Mouse (Mus musculus): ENCODE data around the gene Wnt8b.
A peak's percentile ranks its signal among the peaks of the same experiment; 100 is the strongest.

Wnt8b gene

DNA sequence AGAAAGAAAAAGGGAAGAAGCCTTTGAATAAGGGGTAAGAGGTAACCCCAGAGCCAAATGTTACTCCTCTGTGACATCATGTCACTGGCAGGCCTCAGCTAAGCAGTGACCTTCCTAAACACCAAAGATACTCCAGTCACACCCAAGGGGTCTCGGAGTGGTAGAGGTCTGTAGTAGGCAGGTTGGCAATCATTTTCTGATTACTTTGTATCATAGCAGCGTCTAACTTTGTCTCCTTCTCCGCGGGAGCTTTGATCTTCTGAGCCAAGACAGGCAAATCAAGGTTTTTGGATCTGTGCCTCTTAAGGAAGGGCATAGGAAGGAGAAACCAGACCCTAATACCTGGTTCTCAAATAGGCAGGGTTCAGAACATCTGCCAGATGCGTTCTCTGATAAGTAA lies 19.3 kb downstream of the Wnt8b start:
- DNase-seq (ENCODE audit: low spot score) = no peak

DNA sequence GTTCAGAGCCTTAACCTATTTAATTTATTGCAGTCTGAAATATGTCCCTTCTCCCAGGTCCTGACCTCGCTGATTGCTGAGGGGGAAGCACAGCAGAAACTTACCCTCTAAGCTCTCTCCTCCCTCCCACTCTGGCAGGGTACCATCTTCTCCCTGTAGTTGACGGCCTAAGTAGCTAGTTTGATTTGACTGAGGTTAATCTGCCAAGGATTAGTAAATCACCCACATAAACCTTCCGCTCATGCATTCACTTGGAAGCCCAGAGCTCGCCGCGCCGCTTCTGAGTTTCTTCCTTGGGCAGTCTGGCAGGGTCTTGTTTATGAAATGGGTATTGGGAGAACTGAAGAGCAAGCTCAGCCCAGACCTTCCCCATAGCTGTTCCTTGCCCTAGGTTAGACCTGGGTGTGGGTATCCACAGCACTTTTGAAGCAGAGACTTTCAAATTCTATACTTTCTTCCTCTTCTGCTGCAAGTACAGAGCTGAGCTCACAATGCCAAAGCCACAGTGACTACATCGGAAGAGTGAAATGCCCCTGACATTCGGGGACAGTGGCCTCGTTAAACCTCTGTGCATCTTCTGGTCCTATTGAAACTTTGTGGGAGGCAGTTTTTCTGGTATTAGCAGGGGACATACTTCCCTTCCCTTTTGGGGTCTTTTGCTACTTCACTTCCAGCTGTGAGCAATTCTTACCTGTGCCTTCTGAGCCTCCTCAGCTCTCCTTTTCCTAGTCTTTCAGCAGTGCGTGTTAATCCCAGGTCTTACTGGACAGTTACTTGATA lies 20.0 kb downstream of the Wnt8b start:
- no peak for DNase-seq (ENCODE audit: low spot score)

DNA sequence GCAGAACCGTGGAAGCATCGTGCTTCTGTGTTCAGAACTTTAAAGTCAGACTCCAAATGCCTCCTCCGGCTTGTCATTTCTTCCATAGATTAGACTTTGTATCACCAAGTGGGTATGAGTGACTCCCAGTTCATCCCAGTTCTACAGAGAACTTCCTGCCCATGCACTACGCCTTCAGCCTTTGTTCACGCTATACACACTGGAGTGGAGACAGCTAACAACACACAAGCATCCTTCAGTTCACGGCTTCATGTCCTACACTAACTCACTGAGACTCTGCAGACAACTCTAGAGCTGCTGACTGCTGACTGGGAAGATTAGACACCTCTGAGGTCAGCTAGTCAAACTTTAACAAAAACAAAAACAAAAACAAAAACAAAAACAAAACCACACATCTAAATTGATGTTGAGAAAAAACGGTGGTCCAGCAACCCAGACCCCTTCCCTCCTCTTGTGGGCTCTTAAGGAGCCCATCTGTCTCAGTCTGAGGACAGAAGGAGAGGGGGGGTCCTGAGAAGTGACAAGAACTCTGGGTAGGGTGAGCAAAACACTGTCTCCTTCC lies 20.7 kb downstream of the Wnt8b start:
- DNase-seq (ENCODE audit: low spot score) = no peak

DNA sequence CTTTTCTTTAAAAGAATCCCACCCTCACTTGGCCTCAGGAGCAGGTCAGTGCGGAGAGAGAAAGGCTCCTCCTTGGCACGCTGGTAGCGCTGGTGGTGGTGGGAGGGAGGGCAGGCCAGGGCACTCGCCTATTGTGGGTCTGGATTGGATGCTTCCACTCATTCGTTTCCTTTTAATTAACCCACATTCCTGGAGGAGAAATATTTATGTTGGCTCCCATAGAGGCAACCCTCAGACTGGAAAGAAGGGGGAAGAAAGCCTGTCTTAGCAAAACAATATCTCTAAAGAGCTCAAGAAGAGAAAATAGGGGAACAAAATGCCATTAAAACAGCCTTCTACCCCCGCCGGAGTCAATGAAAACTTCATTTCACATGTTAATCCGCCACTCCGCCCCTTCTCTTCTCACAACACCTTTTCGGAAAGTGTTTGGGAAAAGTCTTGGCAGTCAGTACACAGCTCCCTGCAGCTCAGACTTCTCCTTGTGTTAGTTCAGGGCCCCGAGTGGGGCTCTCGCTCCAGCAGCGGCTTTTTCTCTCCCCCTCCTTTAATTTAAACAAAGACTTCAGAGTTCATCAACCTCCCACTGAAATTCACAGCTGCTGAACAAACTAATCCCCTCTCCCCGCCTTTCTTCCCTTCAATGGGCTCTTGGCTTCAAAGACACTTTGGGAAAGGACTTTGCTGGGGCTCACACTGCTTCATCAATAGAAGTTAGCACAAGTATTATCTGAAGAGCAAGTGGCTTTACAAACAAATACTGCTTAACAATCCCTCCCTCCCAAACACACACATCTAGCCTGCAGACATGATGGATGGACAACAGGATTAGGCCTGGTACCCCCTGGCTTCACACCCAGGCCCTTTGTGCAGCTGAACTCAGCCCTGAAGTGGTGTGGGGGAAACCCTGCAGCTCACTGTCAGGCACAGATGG lies 21.5 kb downstream of the Wnt8b start:
- no peak for DNase-seq (ENCODE audit: low spot score)

DNA sequence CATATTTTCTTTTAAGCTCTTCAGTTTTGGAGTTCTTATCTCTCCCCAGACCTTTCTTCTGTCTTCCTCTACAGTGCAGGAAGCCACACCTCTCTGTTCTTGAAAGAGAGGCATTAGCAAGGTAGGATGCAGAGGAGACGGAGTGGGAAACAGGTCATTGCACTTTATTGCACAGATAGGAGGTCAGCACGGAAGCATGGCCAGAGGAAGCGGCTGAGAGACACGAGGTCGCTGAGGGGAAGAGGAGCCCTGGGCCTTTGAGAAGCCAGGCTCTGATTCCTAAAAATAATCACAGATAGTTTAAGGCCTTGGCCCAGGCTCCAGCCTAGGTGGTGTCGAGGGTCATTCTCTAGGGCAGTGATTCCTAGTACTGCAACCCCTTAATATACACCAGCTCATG lies 22.5 kb downstream of the Wnt8b start:
- DNase-seq (ENCODE audit: low spot score) = no peak

DNA sequence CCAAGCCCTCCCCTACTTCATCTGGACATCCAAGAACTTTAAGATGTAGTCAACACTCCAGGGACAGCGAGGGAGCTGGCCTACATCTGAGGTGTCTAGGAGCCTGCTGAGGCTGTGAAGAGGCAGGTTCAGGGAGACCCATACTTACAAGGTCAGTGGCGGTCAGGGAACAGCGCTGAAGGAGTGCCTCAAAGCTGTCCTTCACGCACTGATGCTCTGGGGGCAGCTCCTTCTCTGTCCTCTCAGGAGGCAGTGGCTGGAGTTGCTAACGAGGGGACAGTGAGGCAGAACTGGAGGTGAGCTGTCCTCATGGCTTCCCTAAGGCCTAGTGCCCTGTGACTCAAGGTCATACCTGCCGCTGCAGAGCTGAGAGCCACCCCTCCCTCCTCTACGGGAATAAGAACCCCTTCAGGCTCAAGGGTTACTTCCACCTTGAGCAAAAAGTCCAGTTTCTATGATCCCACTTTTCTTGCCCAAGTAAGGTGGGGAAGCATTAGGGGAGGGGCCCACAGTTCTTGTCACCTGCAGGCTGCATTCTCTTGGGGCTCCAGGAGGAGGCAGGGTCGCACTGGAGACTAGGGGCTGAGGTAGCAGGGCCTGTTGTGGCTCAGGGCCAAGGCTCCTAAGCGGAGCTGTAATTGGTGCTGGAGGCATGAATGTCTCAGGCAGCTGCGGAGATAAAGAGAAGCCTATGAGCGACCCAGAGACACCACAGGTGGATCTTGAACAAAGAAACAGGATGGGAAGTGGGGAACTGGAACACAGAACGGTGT lies 24.9 kb downstream of the Wnt8b start:
- no peak for DNase-seq (ENCODE audit: low spot score)

DNA sequence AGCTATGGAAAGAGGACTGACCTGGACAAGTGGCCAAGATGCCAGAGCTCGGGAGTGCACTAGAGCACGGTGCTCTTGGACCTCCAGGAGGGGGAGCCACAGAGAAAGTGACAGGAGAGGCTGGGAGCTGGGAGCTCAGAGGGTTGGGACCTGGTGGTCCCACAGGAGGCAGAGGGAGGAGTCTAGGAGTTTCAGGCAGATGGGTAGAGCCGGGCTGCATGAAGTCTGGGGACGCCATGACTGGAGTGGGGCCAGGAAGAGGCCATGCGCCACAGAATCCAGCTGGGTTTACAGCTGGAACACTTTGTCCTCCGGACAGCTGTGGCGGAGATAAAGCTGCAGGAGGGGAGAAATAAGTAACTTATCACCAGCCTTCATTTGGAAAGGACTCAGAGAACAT lies 25.9 kb downstream of the Wnt8b start:
- DNase-seq (ENCODE audit: low spot score) = no peak

DNA sequence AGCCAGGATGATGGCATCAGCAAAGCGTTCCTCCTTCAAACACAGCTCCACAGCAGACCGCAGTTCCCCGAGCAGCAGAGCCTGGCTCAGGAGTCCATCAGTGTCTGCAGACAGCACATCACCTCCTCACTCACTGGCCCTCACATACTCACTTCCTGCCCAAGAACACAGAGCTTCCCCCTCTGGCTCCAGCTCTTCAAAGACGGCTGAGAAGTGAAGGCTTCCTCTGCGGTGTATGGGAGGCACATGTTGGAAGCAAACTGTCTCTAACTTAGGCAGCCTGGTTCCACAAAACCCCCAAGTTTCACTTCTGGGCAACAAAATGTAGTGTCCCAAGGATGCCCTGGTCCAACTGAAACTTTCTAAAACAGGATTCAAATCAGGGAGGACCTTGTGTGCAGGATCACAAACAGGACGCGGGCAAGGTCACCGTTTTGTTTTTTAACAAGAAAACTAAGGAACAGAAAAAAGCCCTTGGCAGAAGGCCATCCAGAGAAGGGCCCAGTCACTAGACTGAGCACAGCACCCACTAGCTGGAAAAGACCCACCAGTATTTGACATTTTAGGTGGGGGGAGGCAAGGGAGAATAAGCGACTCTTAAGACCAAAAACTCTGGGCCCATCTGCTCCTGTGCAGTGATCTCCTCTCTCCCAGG lies 32.4 kb downstream of the Wnt8b start:
- DNase-seq (ENCODE audit: low spot score) = no peak

DNA sequence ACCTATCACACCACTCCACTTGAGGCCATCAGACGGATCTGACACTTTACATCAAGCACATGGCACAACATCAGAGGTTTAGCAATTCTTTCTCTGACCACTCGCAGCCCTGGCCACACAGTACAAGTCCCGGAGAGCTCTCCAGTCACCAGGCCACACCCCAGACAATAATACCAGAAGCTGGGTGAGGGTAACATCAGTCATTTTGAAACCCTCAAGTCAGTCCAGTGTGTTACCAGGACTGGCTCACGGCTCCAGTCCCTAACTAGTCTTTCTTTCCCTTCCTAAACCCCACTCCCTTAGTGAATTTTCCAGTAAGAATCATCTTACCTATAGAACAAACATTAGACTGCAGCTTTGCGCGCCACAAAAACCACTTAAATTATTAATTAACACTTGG lies 36.7 kb downstream of the Wnt8b start:
- DNase-seq (ENCODE audit: low spot score) = no peak

DNA sequence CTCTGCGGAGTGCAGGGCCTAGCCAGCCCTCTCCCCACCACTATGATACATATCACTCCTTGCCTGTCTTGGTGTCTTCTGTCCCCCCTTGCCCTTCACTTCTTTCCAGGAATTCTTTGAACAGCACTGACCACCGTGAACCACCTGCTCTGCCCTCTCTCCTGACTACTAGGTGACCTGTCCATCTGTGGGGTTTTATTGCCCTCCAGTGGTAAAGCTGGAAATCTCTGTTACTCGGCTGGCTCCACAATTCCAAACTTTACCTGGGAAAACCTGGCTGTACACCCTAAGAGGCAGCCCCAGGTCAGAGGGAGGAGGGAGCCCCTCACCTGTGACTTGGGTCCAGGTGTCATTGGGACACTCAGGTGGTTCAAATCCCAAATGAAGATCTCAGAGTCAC lies 42.1 kb downstream of the Wnt8b start:
- DNase-seq (ENCODE audit: low spot score) = no peak

DNA sequence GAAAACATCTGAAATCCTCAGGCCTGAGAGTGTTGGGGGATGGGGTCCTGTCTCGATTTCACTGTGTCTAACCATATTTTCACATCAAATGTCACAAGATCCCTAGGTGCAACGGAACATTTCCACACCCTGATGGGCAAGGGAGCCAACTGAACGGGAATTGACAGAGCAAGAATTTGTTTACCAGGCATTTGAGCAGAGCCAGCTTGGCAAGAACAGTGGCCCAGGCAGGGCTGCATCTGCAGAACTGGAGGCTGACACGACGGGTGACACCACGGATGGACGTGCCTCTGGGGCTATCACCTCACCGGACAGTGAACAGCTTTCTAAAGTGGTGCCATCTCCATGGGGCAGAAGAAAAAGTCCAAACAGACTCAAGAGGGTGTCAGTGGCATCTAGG lies 44.1 kb downstream of the Wnt8b start:
- no peak for DNase-seq (ENCODE audit: low spot score)

DNA sequence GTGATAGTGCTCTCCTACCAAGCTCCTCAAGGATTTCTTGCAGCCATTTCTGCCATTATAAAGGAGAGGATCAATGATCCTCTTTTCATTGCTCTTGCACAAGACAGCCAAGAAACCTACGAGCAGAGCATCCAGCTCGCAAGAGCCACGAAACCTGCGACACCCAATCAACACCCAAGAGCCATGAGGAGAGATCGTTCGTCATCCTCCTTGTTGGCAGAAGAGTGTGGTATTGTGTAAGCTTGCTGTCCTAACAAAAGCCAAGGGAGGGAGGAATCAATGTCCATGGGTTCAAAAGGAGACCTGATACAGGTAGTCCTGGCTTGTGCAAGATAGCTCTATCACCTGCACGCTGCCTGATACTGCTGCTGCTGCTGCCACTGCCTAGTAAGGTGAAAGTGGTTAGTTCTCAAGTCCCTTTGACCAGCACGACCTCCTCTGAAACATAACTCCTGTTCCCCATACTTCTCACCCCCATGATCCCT lies 49.5 kb downstream of the Wnt8b start:
- no peak for DNase-seq (ENCODE audit: low spot score)

DNA sequence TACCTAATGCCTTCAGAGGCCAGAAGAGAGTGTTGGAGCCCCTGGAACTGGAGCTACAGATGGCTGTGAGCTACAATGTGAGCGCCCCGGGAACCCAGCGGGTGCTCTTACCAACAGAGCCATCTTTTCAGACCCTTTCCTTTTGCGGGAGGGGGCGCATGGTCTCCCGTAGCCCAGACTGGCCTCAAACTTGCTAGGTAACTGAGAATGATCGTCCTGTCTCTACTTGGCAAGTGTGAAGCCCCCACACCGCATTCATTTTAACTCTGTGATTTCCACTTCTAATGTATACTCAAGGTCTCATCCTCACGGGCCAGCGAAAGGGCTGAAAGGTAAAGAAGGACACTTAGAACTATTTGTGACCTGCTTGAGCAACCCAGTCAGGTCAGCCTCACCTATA lies 51.1 kb downstream of the Wnt8b start:
- DNase-seq (ENCODE audit: low spot score) = no peak

DNA sequence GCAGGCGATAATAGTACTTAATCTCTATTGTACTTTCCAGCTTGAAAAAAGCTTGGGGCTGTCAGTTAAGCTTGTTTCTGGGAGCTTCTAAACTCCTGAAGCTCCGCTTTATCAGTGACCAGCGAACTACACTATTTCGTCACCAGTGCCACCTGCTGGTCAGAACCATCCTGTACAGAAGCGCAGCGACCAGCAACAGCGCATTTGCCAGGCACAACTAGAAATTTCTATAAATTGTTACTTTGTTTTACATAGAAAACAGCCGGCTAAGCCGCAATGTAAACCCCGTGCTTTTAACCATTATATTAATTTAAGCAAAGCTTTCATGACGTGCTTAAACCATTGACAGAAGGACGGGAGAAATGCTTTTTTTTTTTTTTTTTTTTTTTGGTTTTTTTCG lies 51.5 kb downstream of the Wnt8b start:
- peak; percentile 38 for DNase-seq (ENCODE audit: low spot score)

DNA sequence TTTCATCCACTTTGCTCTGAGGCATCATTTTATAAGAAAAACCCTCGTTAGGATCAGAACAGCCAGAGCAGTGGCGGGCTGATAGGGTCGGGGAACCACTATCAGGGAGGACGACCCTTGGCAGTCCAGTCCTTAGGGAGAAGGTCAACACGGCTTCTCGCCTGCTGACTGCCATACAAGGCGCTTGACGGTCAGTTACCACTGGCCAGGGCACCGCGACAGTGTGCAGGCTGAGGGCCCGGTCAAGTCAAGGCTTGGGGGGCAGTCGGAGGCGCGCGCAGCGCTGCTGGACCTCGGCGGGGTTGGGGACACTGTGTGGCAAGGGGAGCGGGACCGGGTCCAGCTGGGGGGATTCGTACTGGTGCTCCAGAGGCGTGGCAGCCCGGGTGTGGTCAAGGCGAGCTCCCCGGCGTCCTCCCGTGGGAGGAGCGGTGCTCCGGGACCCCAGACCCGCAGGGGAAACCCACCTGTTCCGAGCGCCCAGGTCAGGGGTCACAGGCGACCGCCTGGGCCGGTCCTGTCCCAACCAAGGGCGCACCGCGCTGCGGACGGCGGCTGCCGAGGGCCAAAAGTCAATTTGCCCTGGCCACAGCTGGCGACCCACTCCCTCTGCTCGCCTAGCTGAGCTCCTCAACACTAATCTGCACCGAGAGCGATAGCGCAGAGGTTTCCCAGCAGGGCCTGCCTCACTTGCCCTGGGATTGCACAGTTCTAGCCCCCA lies 52.2 kb downstream of the Wnt8b start, which contains the start of gene Sec31b:
TSS of gene Sec31b (minus strand) at position 544 of the 721 bp plus-strand sequence.
- peak; percentile 23 for DNase-seq (ENCODE audit: low spot score)

DNA sequence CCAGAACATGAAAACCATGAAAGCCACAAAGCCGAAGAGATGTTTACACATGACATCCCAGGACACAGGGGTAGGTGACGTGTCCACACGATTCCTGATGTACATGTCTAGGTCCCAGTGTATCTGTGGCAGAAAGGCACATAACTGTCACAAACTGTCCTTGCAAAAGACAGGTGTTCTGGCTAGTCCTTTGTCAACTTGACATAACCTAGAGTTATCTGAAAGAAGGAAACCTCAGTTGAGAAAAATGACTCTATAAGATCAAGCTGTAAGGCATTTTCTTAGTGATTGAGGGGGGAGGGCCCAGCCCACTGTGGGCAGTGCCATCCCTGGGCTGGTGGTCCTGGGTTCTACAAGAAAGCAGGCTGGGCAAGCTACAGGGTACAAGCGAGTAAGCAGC lies 59.5 kb downstream of the Wnt8b start, which contains the start of gene Gm20538:
TSS of gene Gm20538 (minus strand) at position 101 of the 400 bp plus-strand sequence.
- no peak for DNase-seq (ENCODE audit: low spot score)

DNA sequence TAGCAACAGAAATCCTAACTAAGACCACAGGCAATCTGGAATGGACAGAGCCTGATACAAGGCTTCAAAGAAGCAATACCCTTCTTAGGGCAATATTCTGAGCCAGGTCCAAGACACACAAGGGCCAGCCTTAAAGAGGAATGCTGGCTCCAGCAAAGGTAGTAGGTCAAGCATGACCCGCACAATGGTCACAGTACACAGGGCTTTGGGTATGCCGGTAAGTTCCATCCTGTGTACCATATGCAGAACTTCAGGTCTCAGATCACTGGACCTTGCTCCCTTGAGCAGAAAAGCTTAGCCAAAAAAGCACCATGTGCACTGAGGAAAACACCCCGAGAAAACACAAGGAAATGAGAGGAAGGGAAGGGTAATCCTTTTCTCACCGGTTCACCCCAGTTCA lies 60.0 kb downstream of the Wnt8b start:
- DNase-seq (ENCODE audit: low spot score) = no peak

DNA sequence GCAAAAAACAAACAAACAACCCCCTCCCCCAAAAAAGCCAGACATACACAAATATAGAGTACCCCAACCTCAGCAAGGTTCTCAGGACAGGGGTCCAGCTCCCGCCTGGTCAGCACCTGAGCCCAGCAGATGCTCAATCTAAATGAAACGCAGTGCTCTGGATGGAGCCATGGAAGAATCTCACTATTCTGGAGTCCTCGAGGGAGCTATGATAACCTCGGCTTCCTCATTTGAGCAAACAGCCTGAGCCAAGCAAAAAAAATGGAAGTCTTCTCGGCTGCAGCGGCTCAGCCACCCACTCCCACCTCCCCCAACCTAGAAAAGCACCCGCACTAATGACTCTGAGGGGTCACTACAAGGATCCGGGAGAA lies 61.2 kb downstream of the Wnt8b start:
- no peak for DNase-seq (ENCODE audit: low spot score)

DNA sequence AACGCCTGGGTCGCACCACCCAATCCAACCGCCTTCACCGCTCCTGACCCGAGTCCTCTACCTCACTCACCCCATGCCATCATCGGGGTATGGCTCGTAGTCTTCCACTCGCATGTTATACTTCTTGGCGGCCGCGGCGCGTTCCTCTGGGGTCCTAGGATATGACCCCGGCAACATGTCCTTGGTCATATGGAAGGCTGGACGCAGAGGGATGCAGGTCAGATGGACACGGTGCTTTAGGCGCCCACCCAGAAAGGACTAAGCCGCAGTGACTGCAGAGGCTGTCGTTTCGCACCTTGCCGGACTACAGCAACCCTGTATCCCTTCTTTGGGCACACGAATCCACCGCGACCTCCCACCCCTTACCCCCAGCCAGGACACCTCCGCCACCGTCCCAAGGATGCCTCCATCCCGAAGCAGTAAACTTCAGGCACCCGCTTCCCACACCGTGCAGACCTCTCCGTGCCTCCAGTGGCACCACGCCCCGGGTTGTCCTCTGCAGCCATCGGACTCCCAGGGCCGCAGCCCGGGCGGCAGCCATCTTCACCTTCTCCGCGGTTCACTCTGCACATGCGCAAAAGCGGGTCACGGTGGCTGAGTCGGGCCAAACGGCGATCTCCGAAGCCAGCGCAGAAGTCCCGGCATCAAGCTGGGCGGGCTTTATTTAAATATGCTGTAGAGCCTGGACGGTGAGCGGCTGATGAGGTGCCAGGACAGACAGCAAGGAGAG lies 61.8 kb downstream of the Wnt8b start, which contains the start of gene Ndufb8:
TSS of gene Ndufb8 (minus strand) at position 580 of the 730 bp plus-strand sequence.
- DNase-seq (ENCODE audit: low spot score) = peak; percentile 99

Measured in ovary, postnatal 10 days (tissue).